Comparison of ENCODE assay signal across 8 mouse cellular contexts in the genomic region with DNA sequence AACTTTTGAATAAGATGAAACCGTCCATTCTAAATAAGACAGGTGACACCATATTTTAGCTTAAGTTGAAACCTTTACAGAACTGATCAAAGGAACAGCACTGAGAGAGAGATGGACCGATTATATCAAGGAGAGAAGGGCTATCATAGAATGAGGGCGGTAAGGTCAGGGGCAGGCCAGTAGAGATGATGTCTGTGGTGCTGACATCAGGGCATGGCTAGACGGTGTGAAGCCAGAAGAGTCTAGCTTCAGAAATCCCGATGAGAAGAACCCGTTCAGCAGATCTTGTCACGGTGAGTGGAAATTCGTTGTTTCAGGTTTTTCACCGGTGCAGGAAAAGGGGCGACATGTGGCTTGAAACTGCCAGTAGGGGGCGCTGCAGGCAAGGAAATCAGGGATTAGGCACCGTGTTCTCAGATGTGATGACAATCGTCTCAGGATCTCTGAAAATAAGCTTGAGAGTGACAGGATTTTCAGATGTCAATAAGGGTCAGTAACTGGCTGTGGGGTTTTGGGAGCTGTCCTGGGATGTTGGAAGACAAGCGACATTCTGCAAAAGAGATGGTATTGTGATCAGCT. TPM values are rescaled to one million over a fixed set of nuclear protein-coding genes. Genes with fewer than 3 reads are reported as not detected.
DNase-seq lines count a peak whose midpoint lies in the region; ATAC-seq and TF ChIP-seq lines count a peak whose summit lies in the region.
"Had no signal": no experiment of that assay in that cellular context is flagged by ENCODE, and none has a peak within 500 bp of the region (broad histone marks: within the 10 kb centered on the region; RNA-seq: fewer than 3 reads in every experiment).

No protein-coding gene starts in this region.

- ATAC-seq in hindbrain, embryonic 16.5 days = peak; percentile 81
- ATAC-seq in midbrain, embryonic 14.5 days (ENCODE audit: low FRiP score, low TSS enrichment) = peak; percentile 78; the same call in 1 of the 2 replicates

- H3K4me3 ChIP-seq in embryonic fibroblast, embryonic 13.5 days (ENCODE audit: insufficient read depth, low read length) = no peak overlapping the region
- no peak overlapping the region for H3K4me3 ChIP-seq in hindbrain, embryonic 16.5 days (ENCODE audit: low read length)
- no peak overlapping the region for H3K4me3 ChIP-seq in midbrain, embryonic 14.5 days (replicated peaks; ENCODE audit: low read depth, low read length)
- H3K4me3 ChIP-seq in testis, adult 2 months (ENCODE audit: control insufficient read depth, low read depth, low read length) = no peak overlapping the region; the same call in 1 of the 2 replicates

- WGBS in hindbrain, embryonic 16.5 days = 20% methylated on average over 14 of the region's 14 CpGs
- WGBS in midbrain, embryonic 14.5 days = 22% methylated on average over 14 of the region's 14 CpGs

- no peaks in the 10 kb centered on the region for H3K4me1 ChIP-seq in embryonic fibroblast, embryonic 13.5 days (ENCODE audit: control insufficient read depth, insufficient read depth, low read length)
- no peaks in the 10 kb centered on the region for H3K4me1 ChIP-seq in hindbrain, embryonic 16.5 days (ENCODE audit: control insufficient read depth, insufficient read depth, low read depth, low read length)
- H3K4me1 ChIP-seq in midbrain, embryonic 14.5 days (ENCODE audit: control insufficient read depth, insufficient read depth, low read length) = no peaks in the 10 kb centered on the region
- peaks cover 2% of the 10 kb centered on the region; the same call in 1 of the 2 replicates for H3K4me1 ChIP-seq in testis, adult 2 months (ENCODE audit: control insufficient read depth, insufficient read depth, low read length)

- H3K27ac ChIP-seq in embryonic fibroblast, embryonic 13.5 days (ENCODE audit: insufficient read depth, low read length) = no peak overlapping the region
- no peak overlapping the region for H3K27ac ChIP-seq in hindbrain, embryonic 16.5 days (ENCODE audit: low read depth, low read length)
- H3K27ac ChIP-seq in midbrain, embryonic 14.5 days (replicated peaks; ENCODE audit: low read depth, low read length) = no peak overlapping the region
- H3K27ac ChIP-seq in testis, adult 2 months (ENCODE audit: control insufficient read depth, insufficient read depth, low read depth, low read length) = no peak overlapping the region

- intact Hi-C loops in left cerebral cortex, postnatal 10 days (cut with DNase I) = no loop called here

- no peak for TF ChIP-seq POLR2A in embryonic fibroblast, embryonic 13.5 days (IDR thresholded peaks at IDR 0.05; ENCODE audit: low read depth, low read length)
- TF ChIP-seq POLR2A in testis, adult 2 months (IDR thresholded peaks at IDR 0.05; ENCODE audit: control insufficient read depth, low read depth, low read length) = no peak

- H3K36me3 ChIP-seq in hindbrain, embryonic 16.5 days (ENCODE audit: control insufficient read depth, insufficient read depth, low read length) = no peaks in the 10 kb centered on the region
- H3K36me3 ChIP-seq in midbrain, embryonic 14.5 days (ENCODE audit: control insufficient read depth, insufficient read depth, low read length) = no peaks in the 10 kb centered on the region
- H3K36me3 ChIP-seq in testis, adult 2 months (ENCODE audit: control insufficient read depth, insufficient read depth, low read length) = no peaks in the 10 kb centered on the region

- peak; percentile 61 for DNase-seq in R1 (ENCODE audit: low read depth, low spot score)
- DNase-seq in brain, adult 2 months (ENCODE audit: low read depth, low spot score) = peak; percentile 81
- peak; percentile 64 to 69 for DNase-seq in left cerebral cortex, postnatal 10 days (ENCODE audit: extremely low spot score in 1 of 2, low spot score in 2 of 2)
- DNase-seq in midbrain, embryonic 14.5 days = peak; percentile 91

- no peaks in the 10 kb centered on the region for H3K9me3 ChIP-seq in hindbrain, embryonic 16.5 days (ENCODE audit: control insufficient read depth, low read length)
- H3K9me3 ChIP-seq in midbrain, embryonic 14.5 days (ENCODE audit: control insufficient read depth, low read length) = no peaks in the 10 kb centered on the region

- H3K4me2 ChIP-seq in hindbrain, embryonic 16.5 days (ENCODE audit: low read length) = no peak overlapping the region
- 0 out of 2 replicates have a peak overlapping the region, but pooled peaks have one; percentile 14 for H3K4me2 ChIP-seq in midbrain, embryonic 14.5 days (ENCODE audit: low read length)

- peak; percentile 75 for TF ChIP-seq CTCF in embryonic fibroblast, embryonic 13.5 days (IDR thresholded peaks at IDR 0.05; ENCODE audit: borderline replicate concordance, insufficient read depth, low read length)
- peak; percentile 94 for TF ChIP-seq CTCF in testis, adult 2 months (IDR thresholded peaks at IDR 0.05; ENCODE audit: control insufficient read depth, insufficient read depth, insufficient replicate concordance, low read depth, low read length)

- H3K9ac ChIP-seq in hindbrain, embryonic 16.5 days (ENCODE audit: low read depth, low read length) = no peak overlapping the region
- no peak overlapping the region; the same call in 1 of the 2 replicates for H3K9ac ChIP-seq in midbrain, embryonic 14.5 days (replicated peaks; ENCODE audit: low read length)

- no peaks in the 10 kb centered on the region for H3K27me3 ChIP-seq in hindbrain, embryonic 16.5 days (replicated peaks; ENCODE audit: control insufficient read depth, insufficient read depth, low read length)
- no peaks in the 10 kb centered on the region for H3K27me3 ChIP-seq in midbrain, embryonic 14.5 days (ENCODE audit: control insufficient read depth, insufficient read depth, low read length)
- H3K27me3 ChIP-seq in testis, adult 2 months (ENCODE audit: control insufficient read depth, insufficient read depth, low read length) = no peaks in the 10 kb centered on the region

RNA-seq across cellular contexts. Expression of gene 4931417E11Rik, which starts 48.4 kb away (rescaled TPM):
- polyA plus RNA-seq in embryonic fibroblast, embryonic 13.5 days (2011; ENCODE audit: insufficient read length, low read depth, missing spikeins) = not detected in 2 replicates
- polyA plus RNA-seq in hindbrain, embryonic 16.5 days (2015; fragmentation: Nextera tagmentation; extraction: Ambion mirVana) = not detected in 2 replicates
- not detected for total RNA-seq in left cerebral cortex, postnatal 10 days (2021)
- polyA plus RNA-seq in midbrain, embryonic 14.5 days (2014; fragmentation: Nextera tagmentation; extraction: Ambion mirVana) = not detected in 2 replicates
- polyA plus RNA-seq in testis, adult 2 months (2012; rRNA removed) = 134 and 149 TPM in 2 replicates
- polyA plus RNA-seq: heart, embryonic 16.5 days had no signal

Comparison
In these comparisons a context has a peak if more than half of its experiments do, and no peak if none do; other contexts are left out.
1. RNA of gene 4931417E11Rik, which starts 48.4 kb away (polyA plus RNA-seq): 134 to 149 TPM in testis, adult 2 months; not detected in embryonic fibroblast, embryonic 13.5 days, not detected in hindbrain, embryonic 16.5 days and not detected in midbrain, embryonic 14.5 days; every median in the first group is over 100 times any median in the second.
2. Peak in every context shown above with its lines, with median percentiles within 50 percentile points of each other: DNase-seq.